Mouse (Mus musculus) urinary bladder, adult 18-20 months (tissue): ENCODE results near the gene Rab8b.
"Not testable (repeated sequence)": the region's sequence is repeated elsewhere in the genome, so short reads cannot be mapped to it uniquely, and the experiment has no call there.

Experiments used
- DNase-seq, 2 experiments: peaks; one replicate each; pipeline ENCODE4 v3.0.0; 2022; ENCODE audit warnings: low spot score in 2 of 2, mixed read lengths in 2 of 2

Rab8b gene

DNA sequence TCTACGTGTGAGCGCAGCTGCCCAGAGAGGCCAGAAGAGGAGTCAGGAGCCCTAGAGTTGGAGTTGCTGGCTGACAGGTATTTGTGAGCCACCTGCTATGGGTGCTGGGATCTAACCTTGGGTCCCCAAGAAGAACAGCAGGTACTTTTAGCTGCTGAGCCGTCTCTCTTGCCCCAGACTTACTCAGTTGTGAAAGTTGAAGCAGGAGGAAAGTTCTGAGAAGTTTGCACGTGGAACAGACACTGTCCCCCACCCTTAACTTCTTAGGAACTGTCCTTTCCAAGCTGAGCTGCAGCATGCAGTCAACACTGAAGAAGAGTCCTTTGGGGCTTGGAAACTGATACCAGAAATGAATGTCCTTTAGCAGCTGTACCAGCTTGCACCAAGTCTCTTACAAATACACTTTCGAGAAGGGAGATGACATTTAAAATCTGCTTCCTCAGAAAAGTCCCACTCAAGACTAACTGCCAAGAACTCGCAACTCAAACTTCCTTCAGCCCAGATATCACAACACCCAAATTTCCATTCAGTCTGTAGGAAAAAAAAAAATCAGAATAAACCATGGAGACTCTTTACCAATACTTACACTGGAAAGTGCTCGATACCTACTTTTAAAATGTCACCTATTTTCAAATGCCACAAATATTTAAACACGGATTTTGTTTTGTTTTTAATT is 2.1 kb downstream of the Rab8b start:
- DNase-seq, result no peak

DNA sequence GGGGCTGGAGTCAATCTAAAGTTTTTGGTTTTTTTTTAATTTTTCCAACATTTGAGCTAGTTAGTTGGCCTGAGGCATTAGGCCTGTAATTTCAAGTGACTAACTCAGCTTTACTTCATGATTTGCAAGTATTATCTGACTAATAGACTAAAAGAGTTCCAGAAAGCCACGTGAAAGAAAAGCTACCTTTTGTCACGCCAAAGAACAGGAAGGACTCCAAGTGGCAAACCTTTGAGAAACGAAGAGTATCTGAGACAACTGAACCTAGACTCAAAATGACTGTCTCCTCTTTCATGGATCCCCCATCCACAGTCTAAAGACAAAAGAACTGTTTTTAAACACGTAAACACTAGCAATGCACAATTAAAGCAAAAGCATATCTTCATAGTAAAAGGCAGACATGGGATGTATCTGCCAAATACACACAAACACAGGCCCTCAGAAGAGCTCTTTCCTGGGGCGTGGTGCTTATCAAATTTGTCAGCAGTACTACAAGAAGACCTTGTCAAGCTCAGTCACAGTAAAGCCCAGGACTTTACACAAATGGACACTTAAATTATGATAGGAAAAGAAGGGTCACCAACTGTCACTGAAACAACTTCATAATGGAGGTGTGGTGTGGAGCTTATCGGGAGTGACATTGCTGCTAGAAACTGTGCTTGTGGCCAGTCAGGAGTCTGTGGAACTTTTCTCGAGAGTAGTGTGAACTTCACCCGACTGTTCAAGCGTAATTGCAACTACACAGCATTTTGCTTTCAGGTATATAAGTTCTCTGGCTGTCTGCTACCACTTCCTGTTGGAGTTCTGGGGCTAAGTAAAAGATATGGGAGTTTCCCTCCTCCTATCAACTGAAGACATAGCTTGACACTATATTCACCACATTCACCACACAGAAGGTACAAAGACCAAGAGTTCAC is 3.4 kb downstream of the Rab8b start:
- no peak for DNase-seq

DNA sequence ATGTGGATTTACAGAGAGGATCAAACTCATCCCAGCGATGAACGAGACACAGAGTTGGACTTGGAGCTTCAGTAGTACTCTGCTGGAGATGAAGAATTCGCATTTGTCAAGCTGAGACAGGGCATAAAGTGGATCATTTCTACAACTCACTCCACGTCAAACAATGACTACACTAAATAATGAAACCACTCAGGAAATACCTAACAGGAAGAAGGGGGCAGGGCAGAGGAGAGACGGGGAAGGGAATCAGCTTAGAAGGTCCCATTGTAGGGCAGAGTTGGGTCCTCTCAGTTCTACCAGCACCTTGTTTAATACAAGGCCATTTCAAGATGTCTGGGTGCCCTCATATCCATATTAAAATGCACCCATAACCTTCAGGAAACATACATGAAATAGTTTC is 4.1 kb downstream of the Rab8b start:
- DNase-seq, result no peak

DNA sequence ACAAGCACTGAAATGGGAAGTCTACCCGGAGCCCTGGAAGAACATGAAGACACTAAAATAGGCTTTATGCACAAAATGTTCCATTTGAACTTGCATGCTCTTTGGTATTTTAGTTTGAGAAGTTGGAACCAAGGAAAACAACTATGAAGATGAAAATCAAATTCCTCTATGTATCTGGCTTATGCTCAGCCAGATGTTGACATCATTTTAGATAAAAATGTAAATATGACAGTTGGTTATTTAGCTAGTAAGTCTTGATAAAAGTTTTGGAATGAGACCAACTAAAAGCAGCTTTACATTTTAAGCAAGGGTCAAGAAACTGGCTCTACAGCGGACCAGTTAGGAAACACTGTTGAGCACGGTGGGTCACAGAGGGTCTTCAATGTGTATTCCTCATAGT is 4.9 kb downstream of the Rab8b start:
- DNase-seq, result no peak

DNA sequence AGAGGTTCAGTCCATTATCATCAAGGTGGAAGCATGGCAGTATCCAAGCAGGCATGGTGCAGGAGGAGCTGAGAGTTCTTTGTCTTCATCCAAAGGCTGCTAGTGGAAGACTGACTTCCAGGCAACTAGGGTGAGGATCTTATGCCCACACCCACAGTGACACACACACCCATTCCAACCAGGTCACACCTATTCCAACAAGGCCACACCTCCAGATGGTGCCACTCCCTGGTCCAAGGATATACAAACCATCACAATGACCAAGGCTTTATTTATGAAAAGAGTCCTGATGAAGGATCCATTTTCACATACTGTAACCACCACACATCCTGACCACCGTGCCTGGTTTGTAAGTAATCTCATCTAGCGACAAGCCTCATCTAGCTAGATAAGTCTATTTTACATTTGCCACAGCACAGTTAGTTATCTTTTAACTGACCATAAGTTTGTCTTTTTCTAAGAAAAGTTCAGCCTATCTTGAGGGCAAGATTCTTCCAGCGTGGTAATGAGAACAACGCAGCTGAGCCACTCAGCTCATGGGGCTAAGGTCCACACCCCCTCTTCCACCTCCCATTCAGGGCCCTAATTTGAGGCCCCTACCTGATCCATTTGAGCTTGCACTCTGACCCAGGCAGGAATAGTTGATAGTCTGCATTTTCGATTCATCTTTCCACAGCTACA is 6.1 kb downstream of the Rab8b start:
- DNase-seq, result not testable (repeated sequence)

DNA sequence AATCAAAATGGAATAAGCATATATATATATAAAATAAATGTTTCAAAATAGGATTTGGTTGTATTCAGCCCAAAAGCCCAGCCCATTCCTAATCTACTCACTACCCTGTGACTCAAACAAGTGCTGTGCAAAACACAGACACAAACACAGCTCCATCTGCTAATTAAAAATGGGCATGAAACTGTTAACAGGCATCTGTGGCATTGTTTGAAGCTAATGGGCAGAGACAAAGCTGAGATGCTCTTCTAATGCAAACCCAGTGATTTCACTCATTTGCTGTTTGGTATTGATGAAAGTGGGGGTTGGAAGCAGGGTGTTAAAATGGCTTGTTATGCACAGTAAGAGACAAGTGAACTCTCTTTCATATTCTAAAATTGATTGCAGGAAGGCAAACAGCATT is 7.2 kb downstream of the Rab8b start:
- no peak for DNase-seq

DNA sequence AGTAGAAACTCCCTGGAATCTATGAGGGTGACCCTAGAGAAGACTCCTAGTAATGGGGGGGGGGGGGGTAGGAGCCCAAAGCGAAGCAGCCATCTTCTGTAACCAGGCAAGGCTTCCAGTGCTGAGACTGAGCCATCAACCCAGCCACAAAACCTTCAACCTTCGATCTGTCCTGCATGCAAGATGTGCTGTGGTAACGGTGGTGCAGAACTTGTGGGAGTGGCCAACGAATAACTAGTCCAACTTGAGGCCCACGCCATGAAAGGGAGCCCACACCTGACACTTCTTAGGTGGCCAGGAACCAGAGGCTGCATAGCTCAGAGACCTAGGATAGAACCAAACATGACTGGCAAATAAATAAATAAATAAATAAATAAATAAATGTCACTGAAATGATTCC is 8.8 kb downstream of the Rab8b start:
- no peak for DNase-seq

DNA sequence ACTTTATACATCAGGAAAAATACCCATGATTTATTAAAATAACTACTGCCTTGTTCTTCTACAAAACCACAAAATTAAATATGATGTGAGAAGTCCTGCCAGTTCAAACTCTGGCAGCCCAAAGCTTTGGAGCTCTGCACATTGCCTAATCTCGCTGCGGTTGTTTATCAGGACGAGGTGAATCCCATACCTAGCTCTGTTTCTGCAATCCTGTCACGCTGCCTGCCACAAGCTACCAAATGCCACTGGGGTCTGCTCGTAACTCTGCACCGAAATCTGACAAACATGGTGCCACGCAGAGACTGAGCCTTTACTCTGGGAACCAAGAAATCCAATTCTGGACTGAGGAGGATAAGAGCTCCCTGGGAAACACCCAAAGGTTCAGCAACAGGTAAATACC is 9.6 kb downstream of the Rab8b start:
- no peak for DNase-seq

DNA sequence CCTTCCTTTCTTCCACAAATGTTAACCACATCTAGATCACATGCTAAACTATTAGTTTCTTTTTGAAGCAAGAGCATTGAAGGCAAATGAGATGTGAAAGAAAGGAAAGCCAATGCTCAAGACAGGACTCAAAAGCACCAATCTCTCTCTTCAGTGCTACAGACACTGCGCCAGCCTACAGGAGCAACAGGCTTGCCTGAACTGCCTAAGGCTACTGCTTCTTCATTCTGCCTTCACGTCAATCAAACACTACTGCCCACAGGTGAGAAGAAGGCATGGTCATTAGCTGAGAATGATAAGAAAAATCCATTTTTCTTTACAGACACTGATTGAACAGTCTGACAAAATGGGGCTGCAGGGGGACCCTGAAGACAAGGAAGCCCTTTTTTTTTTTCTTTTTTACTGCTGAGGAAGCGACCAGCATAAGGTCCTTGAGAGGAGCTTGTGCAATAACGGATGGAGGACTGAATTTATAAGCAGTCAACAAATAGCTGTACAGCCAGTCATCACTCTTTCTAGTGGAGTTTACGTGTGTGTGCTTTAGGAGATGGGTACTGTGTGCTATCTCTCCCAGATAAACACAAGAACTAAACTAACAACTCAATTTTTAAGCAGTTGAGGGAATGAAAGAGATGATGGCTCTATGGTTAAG is 11.6 kb downstream of the Rab8b start:
- no peak for DNase-seq

DNA sequence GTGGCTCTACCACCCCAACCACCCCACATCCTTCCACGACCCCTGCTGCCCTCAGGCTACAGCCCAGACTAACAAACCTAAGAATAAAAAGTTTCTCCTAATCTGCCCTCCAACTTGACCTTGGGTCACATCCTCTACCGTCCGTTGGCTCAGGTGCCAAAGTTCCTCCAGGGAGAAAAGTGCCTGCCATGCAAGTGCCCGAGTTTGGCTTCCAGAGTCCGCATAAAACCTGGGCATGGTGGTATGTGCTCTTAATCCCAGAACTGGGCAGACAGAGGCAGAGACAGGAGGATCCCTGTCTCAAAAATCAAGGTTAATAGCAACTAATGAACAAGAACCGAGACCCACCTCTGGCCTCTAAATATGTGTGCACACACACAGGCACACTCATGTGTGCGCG is 12.4 kb downstream of the Rab8b start:
- no peak for DNase-seq

DNA sequence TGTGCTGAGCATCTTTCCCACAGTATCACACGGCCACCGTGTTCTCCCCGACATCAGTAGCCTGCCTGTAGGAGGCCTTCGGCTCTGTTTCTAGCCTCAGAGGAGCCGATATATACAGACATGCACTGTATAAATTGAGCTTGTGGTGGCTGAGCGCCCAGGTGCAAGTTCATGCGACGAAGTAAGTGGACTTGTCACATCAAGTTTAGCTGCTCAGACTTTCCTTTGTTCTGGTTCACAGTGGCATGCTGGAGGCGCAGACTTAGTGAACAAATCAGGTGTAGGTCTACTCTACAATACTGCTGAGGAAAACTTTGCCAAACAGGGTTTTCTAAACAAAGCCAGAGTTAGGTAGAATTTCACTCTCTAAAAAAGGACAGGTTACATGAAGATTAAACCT is 13.5 kb downstream of the Rab8b start:
- DNase-seq, result peak in 1 of 2 experiments; percentile 18

DNA sequence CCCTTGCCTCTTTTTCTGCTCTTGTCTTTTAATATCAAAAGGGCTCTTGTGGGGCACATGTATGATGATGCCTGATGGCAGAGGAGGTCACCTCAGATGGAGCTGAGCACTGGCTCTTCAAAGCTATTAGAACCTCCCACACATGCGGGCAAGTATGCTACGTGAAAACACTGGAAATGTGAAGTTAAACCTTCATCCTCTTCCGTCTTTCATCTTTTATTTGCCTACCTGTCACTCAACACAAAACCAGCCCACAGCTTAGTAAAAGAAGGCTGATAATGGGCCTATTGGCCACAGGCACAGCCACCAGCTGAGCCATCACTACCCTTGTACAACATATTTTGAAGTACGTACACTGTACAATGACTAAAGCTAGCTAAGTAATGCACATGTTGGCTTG is 20.0 kb downstream of the Rab8b start:
- DNase-seq, result no peak

DNA sequence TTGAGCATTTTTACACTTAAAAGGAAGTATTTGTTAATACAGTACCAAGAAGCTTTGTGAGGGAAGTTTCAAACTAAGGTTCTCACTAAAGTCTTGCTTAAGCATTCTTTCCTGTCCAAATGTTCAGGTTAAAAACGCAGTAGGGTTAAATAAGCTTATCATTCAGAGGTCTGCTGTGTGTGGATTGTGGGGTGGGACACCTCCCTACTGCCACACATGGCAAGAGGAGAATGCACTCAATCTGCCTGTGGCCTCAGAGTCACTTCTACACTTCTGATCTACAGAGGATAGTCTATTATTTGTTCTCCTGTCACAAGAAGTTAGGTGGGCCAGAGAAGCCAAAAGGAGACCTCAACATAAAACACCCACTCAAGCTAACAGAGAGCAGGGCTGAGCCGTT is 20.4 kb downstream of the Rab8b start:
- DNase-seq, result no peak

DNA sequence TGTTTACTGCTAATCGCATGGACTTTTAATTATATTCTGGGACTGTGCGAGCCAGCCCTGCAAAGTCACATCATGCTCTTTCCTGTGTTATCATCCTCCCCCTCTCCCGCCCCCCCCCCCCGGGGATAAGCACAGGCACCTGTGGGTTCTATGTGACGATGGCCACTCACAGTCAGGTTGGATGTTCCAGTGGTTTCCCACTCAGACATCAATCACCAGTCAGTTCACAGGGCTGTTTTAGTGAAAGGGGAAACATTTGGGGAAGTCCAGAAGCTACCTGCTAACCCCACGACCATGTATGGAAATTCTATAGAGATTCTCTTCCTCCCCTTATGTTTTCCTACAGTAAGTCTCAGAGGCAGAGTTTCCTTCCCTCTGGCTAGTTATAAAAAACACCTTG is 21.6 kb downstream of the Rab8b start:
- no peak for DNase-seq

DNA sequence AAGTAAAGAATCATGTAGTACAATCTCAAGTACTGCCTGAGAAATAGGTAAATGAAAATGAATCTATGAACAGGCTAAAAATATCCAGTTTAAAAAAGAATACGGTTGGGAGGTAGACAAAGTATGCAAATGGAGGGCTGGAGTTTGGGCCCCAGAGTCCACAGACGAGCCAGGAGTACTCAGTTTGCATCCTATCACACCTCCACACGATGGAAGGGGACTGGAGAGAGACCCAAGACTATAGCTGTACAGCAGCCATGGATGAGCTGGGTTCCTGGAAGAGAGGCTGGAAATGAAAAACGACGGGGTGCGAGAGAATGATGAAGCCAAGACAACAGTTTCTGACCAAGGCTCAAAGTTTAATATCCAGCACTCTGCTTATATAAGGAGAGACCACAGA is 22.5 kb downstream of the Rab8b start:
- DNase-seq, result no peak

DNA sequence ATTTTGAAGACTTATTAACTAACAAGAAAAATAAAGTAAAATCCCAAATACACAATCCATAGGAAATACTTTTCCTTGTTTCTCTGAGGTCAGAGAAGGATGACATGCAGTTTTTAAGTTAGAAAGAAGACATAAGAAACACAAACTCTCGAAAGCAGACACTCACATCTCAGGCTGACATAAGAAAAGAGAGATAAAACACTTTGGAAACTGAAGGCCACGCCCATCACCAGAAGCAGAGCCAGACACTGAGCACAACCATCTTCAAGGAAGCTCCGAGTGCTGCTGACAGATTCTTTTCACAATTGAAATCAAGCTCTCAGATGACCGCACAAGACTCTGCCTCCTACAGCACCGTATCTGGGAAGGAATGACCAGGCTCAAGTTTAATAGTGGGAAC is 23.5 kb downstream of the Rab8b start:
- DNase-seq, result no peak

DNA sequence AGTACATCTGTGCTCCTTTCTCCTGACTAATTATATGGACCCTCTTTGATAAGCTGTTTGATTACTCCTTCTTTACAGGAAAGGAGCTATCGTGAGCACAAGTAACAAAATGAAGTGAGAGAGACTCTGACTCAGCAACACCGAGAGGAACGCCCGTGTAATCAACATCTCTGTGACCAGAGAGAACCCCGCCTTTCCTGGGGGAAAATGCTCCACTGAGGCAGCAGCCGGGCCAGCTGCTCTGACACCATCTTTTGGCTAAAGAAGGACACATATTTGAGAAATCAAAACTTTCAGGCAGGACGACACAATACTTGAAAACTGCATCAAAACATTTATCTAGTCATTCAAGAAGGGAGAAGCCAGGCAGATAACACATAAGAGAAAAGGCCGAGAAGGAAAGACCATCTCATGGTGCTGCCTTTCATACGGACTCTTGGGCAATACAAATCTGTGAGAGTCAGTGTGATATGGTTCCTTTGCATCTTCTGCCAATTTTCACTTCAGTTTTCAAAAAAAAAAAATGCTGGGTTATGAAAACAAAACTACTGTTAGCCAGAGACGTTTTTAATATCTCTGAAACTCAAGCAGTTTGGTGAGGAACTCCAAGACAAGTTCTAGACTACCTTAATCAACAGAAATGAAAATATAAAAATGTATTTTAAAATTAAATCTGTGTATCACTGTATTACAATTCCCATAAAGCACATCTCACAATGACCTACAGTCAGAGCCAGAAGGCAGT is 24.3 kb downstream of the Rab8b start:
- peak in 1 of 2 experiments; percentile 23 for DNase-seq

DNA sequence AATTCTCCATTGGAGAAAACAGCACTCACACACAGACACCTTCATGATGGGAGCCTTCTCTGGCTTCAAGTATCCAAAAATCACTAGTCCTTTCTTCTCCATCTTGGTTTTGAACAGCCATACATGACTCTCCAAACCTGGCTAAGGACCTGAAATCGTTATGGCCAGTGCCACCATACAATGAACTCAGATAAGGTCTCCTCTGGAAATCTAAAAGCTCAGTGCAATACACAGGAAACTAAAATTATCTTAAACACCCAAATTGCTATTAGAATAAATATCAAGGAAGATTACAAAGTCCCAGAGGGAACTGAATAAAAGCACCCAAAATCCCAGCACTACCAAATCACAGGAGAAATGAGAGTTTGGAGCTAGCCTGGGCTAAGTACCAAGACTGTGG is 25.1 kb downstream of the Rab8b start:
- DNase-seq, result no peak

DNA sequence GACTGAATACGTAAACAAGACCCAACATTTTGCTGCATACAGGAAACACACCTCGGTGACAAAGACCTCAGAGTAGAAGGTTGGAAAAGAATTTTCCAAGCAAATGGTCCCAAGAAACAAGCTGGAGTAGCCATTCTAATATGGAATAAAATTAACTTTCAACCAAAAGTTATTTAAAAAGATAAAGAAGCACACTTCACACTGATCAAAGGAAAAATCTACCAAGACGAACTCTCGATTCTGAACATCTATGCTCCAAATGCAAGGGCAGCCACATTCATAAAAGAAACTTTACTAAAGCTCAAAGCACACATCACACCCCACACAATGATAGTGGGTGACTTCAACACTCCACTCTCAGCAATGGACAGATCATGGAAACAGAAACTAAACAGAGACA is 27.0 kb downstream of the Rab8b start:
- not testable (repeated sequence) for DNase-seq

DNA sequence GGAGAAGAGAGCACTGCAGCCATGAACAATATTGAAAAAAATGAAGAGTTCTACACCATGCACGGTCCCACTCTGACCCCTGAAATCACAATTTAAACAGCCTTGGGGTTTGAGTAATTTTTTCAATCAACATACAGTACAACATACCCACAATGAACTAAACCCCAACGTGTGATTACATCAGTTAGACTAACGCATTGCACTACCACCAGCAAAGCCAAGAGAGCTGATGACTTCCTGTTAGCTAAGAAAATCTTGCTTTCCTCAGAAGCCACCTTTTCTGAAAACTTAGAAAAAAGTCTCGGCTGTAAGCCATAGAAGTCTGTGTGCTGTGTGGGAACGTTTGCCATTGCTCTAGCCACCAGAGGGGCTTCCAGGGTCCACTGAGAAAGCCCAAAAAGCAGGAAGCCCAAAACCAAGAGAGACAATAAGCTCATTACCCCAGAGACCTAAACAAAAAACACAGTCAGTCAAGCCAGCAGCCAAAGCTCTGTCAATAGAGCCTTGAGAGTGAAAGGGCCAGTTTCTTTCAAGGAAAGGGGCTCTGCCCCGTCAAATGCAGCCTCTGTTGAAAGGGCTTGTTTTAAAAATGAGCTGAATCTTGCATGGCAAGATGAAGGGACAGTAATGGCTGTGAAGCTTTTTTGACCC is 31.4 kb downstream of the Rab8b start:
- DNase-seq, result no peak

DNA sequence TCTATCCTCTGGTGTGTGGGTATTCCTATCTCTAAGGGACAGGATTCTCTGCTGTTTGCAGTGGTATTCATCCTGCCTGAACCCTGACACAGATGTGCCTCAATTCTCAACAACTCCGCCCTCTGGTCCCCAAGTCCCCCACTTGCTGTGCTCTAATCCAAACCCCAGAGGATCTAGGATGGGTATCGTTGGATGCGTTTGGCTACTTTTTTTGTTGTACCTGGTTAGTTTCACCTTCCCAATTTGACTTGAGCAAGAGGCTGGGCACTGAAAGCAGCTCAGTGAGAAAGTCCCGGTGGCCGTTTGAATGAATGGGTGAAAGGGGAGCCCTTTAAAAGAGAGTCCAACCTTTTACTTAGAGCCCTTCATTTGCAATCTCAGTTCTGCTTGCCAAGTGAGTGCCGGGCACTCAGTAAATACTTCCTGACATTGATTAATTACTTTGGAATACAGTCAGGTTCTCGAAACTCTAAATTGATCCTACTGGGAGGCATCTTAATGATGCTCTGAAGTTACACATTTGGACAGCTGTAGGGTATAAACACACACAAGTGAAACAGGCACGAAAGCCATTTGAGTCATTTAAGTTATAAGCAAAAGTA is 32.1 kb downstream of the Rab8b start:
- no peak for DNase-seq
